Mouse (Mus musculus) ES-E14 (cell line): ENCODE results near the gene Samd9l. TPM values are rescaled to one million over a fixed set of nuclear protein-coding genes. Genes with fewer than 3 reads are reported as not detected.
"Not testable (repeated sequence)": the region's sequence is repeated elsewhere in the genome, so short reads cannot be mapped to it uniquely, and the experiment has no call there.

ENCODE experiments used
- DNase-seq: peaks from one replicate; pipeline ENCODE4 v3.0.0-alpha.2; 2013; ENCODE audit warnings: low read depth, low spot score
- H3K27ac ChIP-seq: 2 replicates; pipeline ENCODE4 v1.5.1; 2012; ENCODE audit warnings: low read depth, mild to moderate bottlenecking, low read length, moderate library complexity, mixed read lengths; ENCODE audit not compliant: poor library complexity, insufficient read depth, severe bottlenecking
- H3K36me3 ChIP-seq: 2 replicates; pipeline ENCODE4 v1.6.1; 2012; ENCODE audit warnings: mild to moderate bottlenecking, low read length, moderate library complexity, mixed read lengths; ENCODE audit not compliant: control insufficient read depth, poor library complexity, insufficient read depth, severe bottlenecking
- H3K4me1 ChIP-seq, 2 experiments: fragments of 150-350 bp in 1 of 2; sonication (generic) in 1 of 2; 2 replicates each; pipeline ENCODE4 v1.6.1; 2012; ENCODE audit warnings: low read length in 2 of 2, mild to moderate bottlenecking in 1 of 2, mixed read lengths in 1 of 2; ENCODE audit not compliant: control insufficient read depth in 2 of 2, insufficient read depth in 2 of 2, poor library complexity in 1 of 2
- H3K4me3 ChIP-seq, 2 experiments: fragments of 150-350 bp in 1 of 2; sonication (generic) in 1 of 2; 2 replicates each; pipeline ENCODE4 v1.5.1; 2012; ENCODE audit warnings: low read length in 2 of 2, low read depth in 1 of 2, mild to moderate bottlenecking in 1 of 2, mixed read lengths in 1 of 2; ENCODE audit not compliant: insufficient read depth in 1 of 2, poor library complexity in 1 of 2, severe bottlenecking in 1 of 2
- H3K9ac ChIP-seq: 2 replicates; pipeline ENCODE4 v1.6.1; 2012; ENCODE audit warnings: low read depth, mild to moderate bottlenecking, low read length, mixed read lengths; ENCODE audit not compliant: poor library complexity, insufficient read depth, severe bottlenecking
- H3K9me3 ChIP-seq: fragments of 150-350 bp; sonication (generic); 2 replicates; pipeline ENCODE4 v1.6.1; 2012; ENCODE audit warnings: low read depth, mild to moderate bottlenecking, low read length; ENCODE audit not compliant: control insufficient read depth, insufficient read depth
- CHD2 ChIP-seq: IDR thresholded peaks from 2 replicates; pipeline ENCODE4 v1.6.1; 2014; ENCODE audit warnings: mild to moderate bottlenecking, low read depth, low read length, inconsistent platforms
- HCFC1 ChIP-seq: IDR thresholded peaks from 2 replicates; pipeline ENCODE4 v1.6.1; 2012; ENCODE audit warnings: low read length, inconsistent platforms, borderline replicate concordance; ENCODE audit not compliant: insufficient read depth
- MAFK ChIP-seq: IDR thresholded peaks from 2 replicates; pipeline ENCODE4 v1.6.1; 2014; ENCODE audit warnings: mild to moderate bottlenecking, low read depth, low read length, inconsistent platforms; ENCODE audit not compliant: insufficient read depth
- ZC3H11A ChIP-seq: IDR thresholded peaks from 2 replicates; pipeline ENCODE4 v1.6.1; 2012; ENCODE audit warnings: low read depth, mild to moderate bottlenecking, inconsistent platforms, low read length, borderline replicate concordance
- ZNF384 ChIP-seq: IDR thresholded peaks from 2 replicates; pipeline ENCODE4 v1.6.1; 2012; ENCODE audit warnings: low read depth, low read length, inconsistent platforms
- in situ Hi-C, 2 experiments: fragments of 600-800 bp; cut with MboI; formaldehyde crosslinking; loops; one replicate each; pipeline ENCODE4 v1.15.1; 2025; ENCODE audit warnings: low sequenced_read_pairs in 2 of 2, inconsistent platforms in 1 of 2; ENCODE audit not compliant: unreplicated experiment in 2 of 2
- total RNA-seq: library from RNA; depleted of rRNA; stranded (reverse); fragments of 300-350 nt; gene quantifications from 2 replicates; pipeline ENCODE4 v1.2.3, GENCODE M21; 2012

Gene Samd9l
- total RNA-seq, 1 experiment = 1.6 TPM

GRCm38 (mm10) chr6:3376687-3377086 is 22.7 kb downstream of the Samd9l start:
- DNase-seq = no peak
- Histone ChIP-seq H3K27ac (no peak overlapping the region), H3K9ac (no peak overlapping the region), H3K9me3 (no peaks in the 10 kb centered on the region), H3K4me1 (no peaks in the 10 kb centered on the region), H3K4me3 (no peak overlapping the region), H3K36me3 (no peaks in the 10 kb centered on the region)
- no peak for TF ChIP-seq HCFC1
- TF ChIP-seq ZC3H11A = no peak
- TF ChIP-seq ZNF384 = no peak
- TF ChIP-seq CHD2 = no peak
- no peak for TF ChIP-seq MAFK
- in situ Hi-C loops = no loop called here

DNA sequence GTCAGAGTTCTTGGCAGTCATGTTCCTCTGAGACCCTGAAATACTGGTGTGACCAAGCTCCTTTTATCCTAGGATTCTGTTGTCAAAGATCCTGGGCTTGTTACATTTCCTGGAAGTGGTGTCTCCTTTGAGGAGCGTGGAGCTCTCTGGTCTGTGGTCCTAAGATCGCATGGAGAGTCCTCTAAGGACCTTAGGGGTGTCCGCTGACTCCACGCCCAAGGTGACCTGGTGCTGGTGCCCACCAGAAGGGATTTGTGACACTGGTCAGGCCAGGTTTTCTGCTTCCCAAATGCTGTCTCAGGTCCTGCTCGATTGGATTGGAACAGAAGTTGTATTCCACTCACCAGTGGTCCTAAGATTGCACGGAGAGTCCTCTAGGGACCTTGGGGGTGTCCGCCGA is 29.8 kb downstream of the Samd9l start:
- no peak overlapping the region for H3K9ac ChIP-seq
- H3K36me3 ChIP-seq = no peaks in the 10 kb centered on the region
- H3K27ac ChIP-seq = no peak overlapping the region
- no peaks in the 10 kb centered on the region for H3K9me3 ChIP-seq
- in situ Hi-C loops = no loop called here
- TF ChIP-seq ZNF384 = no peak
- no peaks in the 10 kb centered on the region for H3K4me1 ChIP-seq
- DNase-seq = no peak
- H3K4me3 ChIP-seq = no peak overlapping the region

DNA sequence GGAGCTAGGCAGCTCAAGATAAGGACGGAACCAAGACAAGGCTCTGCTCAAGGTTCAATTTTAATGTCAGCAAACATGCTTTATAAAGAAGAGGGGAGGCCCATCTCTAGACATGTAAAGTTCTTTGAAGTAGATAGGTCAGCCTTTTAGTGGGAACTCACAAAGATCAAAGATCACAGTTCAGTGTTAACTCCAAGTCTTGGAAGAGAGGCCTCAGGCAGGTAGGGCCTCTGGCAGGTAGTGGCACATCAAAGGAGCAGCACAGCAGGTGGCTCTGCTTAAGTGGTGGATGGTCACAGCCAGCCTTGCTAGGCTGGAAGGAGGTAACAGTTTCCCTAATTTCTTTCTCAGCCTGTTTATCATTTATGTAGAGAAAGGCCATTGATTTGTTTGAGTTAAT is 33.8 kb downstream of the Samd9l start:
- H3K9ac ChIP-seq, H3K27ac ChIP-seq, H3K4me3 ChIP-seq, DNase-seq, H3K9me3 ChIP-seq, H3K4me1 ChIP-seq, H3K36me3 ChIP-seq, in situ Hi-C loops: not testable (repeated sequence)

- in situ Hi-C loops, H3K4me1 ChIP-seq, H3K9me3 ChIP-seq, DNase-seq, H3K36me3 ChIP-seq, H3K27ac ChIP-seq, H3K4me3 ChIP-seq, H3K9ac ChIP-seq: not testable (repeated sequence)
These were observed 53.3 kb downstream of the Samd9l start for GRCm38 (mm10) chr6:3345924-3346597.

- H3K36me3 ChIP-seq, H3K4me1 ChIP-seq, H3K9ac ChIP-seq, DNase-seq, in situ Hi-C loops, H3K9me3 ChIP-seq, H3K27ac ChIP-seq, H3K4me3 ChIP-seq: not testable (repeated sequence)
These were observed 54.2 kb downstream of the Samd9l start for GRCm38 (mm10) chr6:3345043-3345639.

DNA sequence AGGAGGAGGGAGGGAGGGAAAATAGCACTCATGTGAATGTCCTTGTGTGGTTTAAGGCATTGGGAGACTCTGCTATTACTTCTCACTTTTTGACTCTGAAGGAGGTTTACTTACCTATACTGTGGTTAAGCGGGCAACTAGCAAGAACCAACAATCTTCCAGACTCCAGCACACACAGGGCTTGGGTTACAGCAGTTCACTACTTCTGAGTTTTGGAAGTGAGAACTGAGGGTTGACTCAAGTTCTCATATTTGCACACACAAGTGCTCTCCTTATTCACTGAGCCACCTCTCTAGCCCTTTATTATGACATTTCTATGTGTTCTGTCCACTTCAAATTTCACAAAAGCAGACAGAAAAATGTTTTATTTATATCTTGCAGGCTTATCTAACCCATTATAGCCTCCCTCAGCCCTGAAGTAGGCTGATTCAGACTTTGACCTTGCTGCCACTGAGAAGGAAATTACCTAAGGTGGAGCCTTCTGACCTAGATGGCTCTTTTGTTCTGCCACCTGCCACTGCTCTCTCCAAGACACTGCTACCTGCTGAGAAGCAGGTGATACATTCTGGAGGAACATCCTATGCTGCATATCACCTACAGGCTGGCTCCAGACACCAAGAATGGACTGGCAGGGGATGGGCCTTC is 55.6 kb downstream of the Samd9l start:
- not testable (repeated sequence) for H3K27ac ChIP-seq, DNase-seq
- in situ Hi-C loops = loop anchor here in 1 of 2 experiments (5.0 kb wide), 1 partner anchor 54 kb away; the partner anchor contains the start of gene Samd9l

More for the DNA sequence above, 55.6 kb downstream of the Samd9l start:
- H3K36me3 ChIP-seq, H3K4me3 ChIP-seq, H3K4me1 ChIP-seq, H3K9ac ChIP-seq, H3K9me3 ChIP-seq: not testable (repeated sequence)
